Mouse (Mus musculus) granulocyte monocyte progenitor cell, adult 5-6 weeks (primary cell): ENCODE measurements at regions not wholly inside any gene's neighbourhood (a gene's known extent, or its start where the extent isn't known, plus 50 kb on each side); places are given as distances from the start of the nearest gene placed in this dataset.

Experiments
- ATAC-seq: replicated peaks from 2 replicates; pipeline ENCODE4 v1.8.0; 2016; ENCODE audit warnings: mild to moderate bottlenecking, moderate TSS enrichment, inconsistent platforms; ENCODE audit not compliant: poor library complexity, severe bottlenecking

DNA sequence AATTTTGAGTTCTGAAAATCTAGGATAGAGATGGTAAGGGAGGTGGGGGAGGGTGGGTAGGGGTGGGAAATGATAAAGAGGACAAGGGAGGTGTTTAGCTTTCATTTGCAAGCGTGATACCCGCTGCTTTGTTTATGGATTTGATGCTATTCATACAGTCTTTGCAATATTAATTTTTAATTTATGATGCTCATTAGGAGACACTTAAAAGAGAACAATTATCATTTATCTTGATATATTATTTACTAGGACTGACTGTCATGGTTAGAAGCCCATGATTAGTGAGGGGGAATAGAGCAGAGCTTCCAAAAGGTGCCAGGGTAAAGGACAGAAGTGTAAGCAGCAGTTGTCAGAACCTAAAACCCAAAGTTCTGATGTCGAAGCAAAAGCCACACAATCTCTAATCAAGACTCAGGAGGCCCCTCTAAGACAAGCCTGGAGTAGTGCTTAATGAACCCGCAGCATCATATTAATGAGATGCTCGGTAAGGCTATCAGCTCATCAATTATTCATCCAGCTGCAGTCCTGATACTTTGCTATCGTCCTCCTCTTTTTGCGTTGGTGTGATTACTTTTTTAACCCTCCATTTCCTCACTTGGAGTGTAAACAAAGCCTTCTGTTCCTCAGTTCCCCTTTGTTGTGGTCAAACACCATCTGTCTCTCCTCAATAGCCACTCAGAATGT, 115.8 kb upstream of the Etaa1 start:
- no peak for ATAC-seq

DNA sequence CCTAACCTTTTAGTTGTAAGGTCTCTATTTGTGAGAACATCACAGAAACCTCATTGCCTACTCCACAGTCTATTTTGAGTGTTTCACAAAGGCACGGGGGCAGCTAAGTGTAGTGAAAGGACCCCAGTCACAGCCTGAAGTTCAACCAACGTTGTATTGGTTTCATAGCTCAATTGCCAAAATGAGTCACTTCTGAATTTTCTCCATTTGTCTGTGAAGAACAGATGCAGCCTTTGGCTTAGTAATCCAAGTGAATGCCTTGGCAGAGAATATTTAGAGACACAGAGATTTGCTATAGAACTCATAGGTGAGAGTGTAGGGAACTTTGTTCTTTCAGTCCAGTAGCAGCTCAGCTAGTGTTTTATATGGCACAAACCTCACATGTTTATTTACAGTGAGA, 114.4 kb upstream of the Etaa1 start:
- ATAC-seq, result no peak

DNA sequence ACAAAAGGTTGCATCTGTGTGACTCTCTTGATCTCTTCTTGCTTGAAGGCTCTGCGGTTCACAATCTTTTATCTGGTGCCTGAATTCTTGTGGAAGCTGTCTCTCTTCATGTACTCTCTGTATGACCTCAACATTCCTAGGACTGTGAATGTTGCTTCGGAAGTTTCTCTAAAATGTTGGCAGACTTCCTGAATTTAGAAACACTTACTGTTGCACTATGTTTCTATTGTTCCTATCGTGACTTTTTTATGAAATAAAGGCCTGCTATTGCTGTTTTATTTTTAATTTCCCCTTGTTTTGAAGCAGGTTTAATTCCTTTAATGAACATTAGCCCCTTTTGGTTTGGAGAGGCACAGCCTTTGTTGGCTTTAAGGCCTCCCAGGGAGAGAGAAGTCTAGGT, 114.0 kb upstream of the Etaa1 start:
- no peak for ATAC-seq

- no peak for ATAC-seq
These were observed 87.9 kb upstream of the Etaa1 start for GRCm38 (mm10) chr11:18041589-18041988.

- peak; percentile 84 for ATAC-seq
These were observed 77.4 kb upstream of the Etaa1 start for GRCm38 (mm10) chr11:18031049-18031448.

GRCm38 (mm10) chr11:18022065-18022464, 68.4 kb upstream of the Etaa1 start:
- ATAC-seq, result peak; percentile 85

DNA sequence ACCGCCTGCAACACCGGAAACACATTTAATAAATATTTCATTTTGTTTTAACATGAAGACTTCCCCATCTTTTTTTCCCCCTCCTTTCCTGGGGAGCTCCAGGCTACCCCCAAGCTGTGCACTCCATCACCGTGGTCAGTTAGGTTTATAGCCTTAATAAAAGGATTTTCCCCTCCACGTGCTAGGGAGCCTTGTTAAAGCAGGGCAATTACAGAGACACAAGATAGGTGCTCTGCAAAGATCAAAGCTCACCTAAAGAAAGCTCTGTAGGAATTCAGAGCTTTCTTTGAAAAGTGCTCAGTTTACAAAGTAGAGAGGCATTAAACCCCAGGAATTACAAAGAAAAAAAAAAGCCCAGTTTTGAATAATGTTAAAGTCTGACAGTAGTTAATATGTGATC, 61.6 kb upstream of the Etaa1 start:
- peak; percentile 6; the same call in 1 of the 2 replicates for ATAC-seq

GRCm38 (mm10) chr11:18014610-18015009, 60.9 kb upstream of the Etaa1 start:
- no peak for ATAC-seq

DNA sequence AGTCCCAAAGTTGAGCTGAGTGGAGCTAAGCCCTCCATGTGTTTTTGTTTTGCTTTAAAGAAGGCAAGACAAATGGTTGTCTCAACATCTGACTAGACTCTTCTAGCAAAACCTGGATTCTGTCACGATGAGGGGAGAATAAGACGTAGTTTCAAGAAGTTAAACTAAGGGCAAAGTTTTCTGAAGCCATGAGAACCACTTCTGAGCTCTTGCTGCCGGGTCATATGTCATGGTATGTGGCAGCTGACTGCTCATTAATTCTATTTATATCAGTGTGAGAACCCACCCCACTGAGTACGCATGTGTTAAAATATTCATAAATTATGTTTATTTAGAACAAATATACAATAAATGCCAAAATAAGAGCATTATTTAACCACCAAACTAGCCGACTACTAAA, 58.4 kb upstream of the Etaa1 start:
- ATAC-seq, result no peak

GRCm38 (mm10) chr11:18011101-18011733, 57.5 kb upstream of the Etaa1 start:
- ATAC-seq, result peak; percentile 93

DNA sequence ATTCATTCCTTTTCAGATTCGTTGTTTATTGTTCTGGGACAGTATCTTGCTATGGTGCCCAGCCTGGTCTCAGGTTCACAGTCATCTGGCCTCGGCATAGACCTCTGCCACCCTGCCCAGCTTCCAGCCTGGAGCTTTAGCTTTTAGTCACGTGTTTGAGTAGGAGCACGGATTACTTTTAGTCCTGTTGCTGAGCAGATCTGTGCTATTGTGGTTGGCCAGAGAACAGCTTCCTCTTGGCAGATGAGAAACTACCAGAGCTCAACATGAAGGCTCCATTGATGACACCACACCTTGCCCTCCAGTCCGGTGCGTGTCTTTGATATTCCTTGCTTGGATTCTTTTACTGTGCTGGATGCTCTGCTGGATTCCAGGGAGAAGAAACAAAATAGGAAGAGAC, 54.5 kb upstream of the Etaa1 start:
- no peak for ATAC-seq
